ENCODE assay signal across 28 mouse cellular contexts in the genomic region with DNA sequence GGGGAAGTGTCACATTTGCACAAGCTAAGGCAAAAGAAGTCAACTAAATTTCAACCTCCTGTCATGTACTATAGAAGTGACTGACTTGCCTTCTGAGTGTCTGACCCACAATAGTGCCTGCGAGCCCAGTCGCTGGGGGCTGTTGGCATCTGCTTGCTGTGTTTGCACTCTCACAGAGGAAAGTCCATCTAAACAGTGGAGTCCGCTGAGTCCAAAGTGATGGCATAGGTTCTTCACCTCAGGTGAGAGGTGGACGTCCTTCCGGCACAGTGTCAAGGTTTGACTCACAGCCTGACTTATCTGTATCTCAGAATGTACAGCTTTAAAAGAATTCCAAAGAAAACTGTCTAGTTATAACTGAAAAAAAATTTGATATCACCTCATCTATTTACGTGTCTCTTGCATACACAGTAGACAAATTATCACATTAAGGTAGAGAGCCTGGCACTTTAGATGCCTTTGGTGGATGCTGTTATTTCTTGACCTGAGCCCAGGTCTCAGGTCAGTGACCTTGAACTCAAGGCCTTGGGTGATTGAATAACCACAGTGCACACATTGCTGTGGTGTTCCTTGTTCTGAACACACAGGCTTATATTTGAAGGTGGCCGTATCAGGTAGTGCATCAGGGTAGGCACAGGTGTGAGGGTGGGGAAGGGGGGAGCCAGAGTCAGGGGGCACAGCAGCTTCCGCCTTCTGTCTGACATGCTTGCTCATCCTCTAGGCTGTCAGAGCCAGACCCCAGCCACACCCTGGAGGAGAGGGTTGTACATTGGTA.
DNase-seq lines count a peak whose midpoint lies in the region; ATAC-seq and TF ChIP-seq lines count a peak whose summit lies in the region.
"Had no signal": no experiment of that assay in that cellular context is flagged by ENCODE, and none has a peak within 500 bp of the region (broad histone marks: within the 10 kb centered on the region; RNA-seq: fewer than 3 reads in every experiment).

No protein-coding gene starts in this region.

- H3K27me3 ChIP-seq in kidney, adult 2 months (replicated peaks; ENCODE audit: control insufficient read depth, insufficient read depth, low read length): no peaks in the 10 kb centered on the region
- no peaks in the 10 kb centered on the region for H3K27me3 ChIP-seq in kidney, embryonic 14.5 days (ENCODE audit: control insufficient read depth, insufficient read depth, low read length)
- no peaks in the 10 kb centered on the region for H3K27me3 ChIP-seq in liver, embryonic 14.5 days (ENCODE audit: control insufficient read depth, insufficient read depth, low read length)
- H3K27me3 ChIP-seq: embryonic facial prominence, embryonic 13.5 days; hindbrain, embryonic 15.5 days; limb, embryonic 15.5 days; neural tube, embryonic 13.5 days had no signal

- no peak for TF ChIP-seq EP300 in liver, embryonic 14.5 days (IDR thresholded peaks at IDR 0.05; ENCODE audit: low read depth)

- no peak overlapping the region for H3K9ac ChIP-seq in kidney, embryonic 14.5 days (ENCODE audit: low read depth, low read length)
- H3K9ac ChIP-seq in liver, embryonic 14.5 days (replicated peaks): no peak overlapping the region
- H3K9ac ChIP-seq: embryonic facial prominence, embryonic 13.5 days; hindbrain, embryonic 15.5 days; limb, embryonic 15.5 days; neural tube, embryonic 13.5 days had no signal

- 74% methylated on average over 8 of the region's 8 CpGs for whole genome bisulfite sequencing in kidney, adult 2 months
- WGBS in kidney, embryonic 14.5 days: 90% methylated on average over 8 of the region's 8 CpGs
- 64% methylated on average over 8 of the region's 8 CpGs for WGBS in liver, embryonic 14.5 days (ENCODE audit: insufficient replicate concordance)

- no peak for ATAC-seq in kidney, embryonic 14.5 days (ENCODE audit: low FRiP score, low TSS enrichment)
- ATAC-seq in liver, embryonic 14.5 days (ENCODE audit: insufficient read depth): peak; percentile 59; the same call in 1 of the 2 replicates
- ATAC-seq: CD4-positive, CD25-positive, alpha-beta regulatory T cell, adult 4 months; forebrain, embryonic 16.5 days; inflammation-experienced regulatory T-cells, adult 6 months had no signal

- no peaks in the 10 kb centered on the region for H3K36me3 ChIP-seq in kidney, adult 2 months (ENCODE audit: control insufficient read depth, insufficient read depth, low read length)
- H3K36me3 ChIP-seq in kidney, embryonic 14.5 days (ENCODE audit: control insufficient read depth, insufficient read depth, low read length): no peaks in the 10 kb centered on the region
- H3K36me3 ChIP-seq in liver, embryonic 14.5 days (replicated peaks; ENCODE audit: control insufficient read depth, insufficient read depth, low read depth): no peaks in the 10 kb centered on the region
- H3K36me3 ChIP-seq: hindbrain, embryonic 10.5 days; hindbrain, embryonic 15.5 days; limb, embryonic 10.5 days; neural tube, embryonic 13.5 days had no signal

- H3K9me3 ChIP-seq in kidney, embryonic 14.5 days (ENCODE audit: control insufficient read depth, low read length): no peaks in the 10 kb centered on the region
- H3K9me3 ChIP-seq in liver, embryonic 14.5 days (ENCODE audit: control insufficient read depth, low read length): no peaks in the 10 kb centered on the region
- H3K9me3 ChIP-seq: embryonic facial prominence, embryonic 13.5 days; hindbrain, embryonic 10.5 days; hindbrain, embryonic 15.5 days; limb, embryonic 10.5 days; limb, embryonic 15.5 days; neural tube, embryonic 13.5 days had no signal

- intact Hi-C loops in left cerebral cortex, postnatal 25 days (cut with DNase I): no loop called here

- H3K4me1 ChIP-seq in kidney, adult 2 months (ENCODE audit: control insufficient read depth, insufficient read depth, low read length): no peaks in the 10 kb centered on the region
- H3K4me1 ChIP-seq in kidney, embryonic 14.5 days (ENCODE audit: control insufficient read depth, insufficient read depth, low read length): no peaks in the 10 kb centered on the region
- peaks cover 0 to 6% of the 10 kb centered on the region in 2 experiments; a peak in 1 of 4 replicates for H3K4me1 ChIP-seq in liver, embryonic 14.5 days (replicated peaks; ENCODE audit: control insufficient read depth in 2 of 2, insufficient read depth in 2 of 2, low read length in 1 of 2)

- peak; percentile 36 for DNase-seq in kidney, adult 2 months
- peak; percentile 28 for DNase-seq in kidney, adult 9 months
- peak; percentile 31 to 61 for DNase-seq in kidney, postnatal 25 days
- DNase-seq in liver, embryonic 14.5 days (ENCODE audit: low read depth in 3 of 3, low spot score in 3 of 3): peak in 2 of 3 experiments; percentile 2 to 4
- DNase-seq in thymus, adult 18-20 months: no peak
- no peak for DNase-seq in left cerebral cortex, postnatal 25 days (ENCODE audit: low spot score in 2 of 2)
- DNase-seq in layer of hippocampus, adult 9-10 months (ENCODE audit: low spot score): no peak
- DNase-seq: adrenal gland, postnatal 14 days; cerebellum, adult 11-12 months; cerebellum, adult 9-11 months; embryo, embryonic 11 days; gastrocnemius, adult 2 months; heart, postnatal 14 days; layer of hippocampus, postnatal 36 days; lung, postnatal 36 days; thymus, postnatal 25 days had no signal

- no peak for TF ChIP-seq POLR2A in kidney, adult 2 months (IDR thresholded peaks at IDR 0.05; ENCODE audit: low read depth, low read length)

- no peak overlapping the region for H3K27ac ChIP-seq in kidney, adult 2 months (ENCODE audit: insufficient read depth, low read depth, low read length)
- no peak overlapping the region for H3K27ac ChIP-seq in kidney, embryonic 14.5 days (ENCODE audit: low read depth, low read length)
- H3K27ac ChIP-seq in liver, embryonic 14.5 days: no peak overlapping the region
- H3K27ac ChIP-seq: embryonic facial prominence, embryonic 13.5 days; gastrocnemius, adult 2 months; hindbrain, embryonic 10.5 days; hindbrain, embryonic 15.5 days; kidney, postnatal 0 days; limb, embryonic 10.5 days; limb, embryonic 15.5 days; neural tube, embryonic 13.5 days had no signal

- H3K4me2 ChIP-seq in kidney, embryonic 14.5 days (replicated peaks; ENCODE audit: low read depth, low read length): no peak overlapping the region
- no peak overlapping the region for H3K4me2 ChIP-seq in liver, embryonic 14.5 days (ENCODE audit: low read depth)
- H3K4me2 ChIP-seq: embryonic facial prominence, embryonic 13.5 days; hindbrain, embryonic 15.5 days; limb, embryonic 15.5 days; midbrain, embryonic 11.5 days; neural tube, embryonic 13.5 days had no signal

- no peak overlapping the region for H3K4me3 ChIP-seq in kidney, adult 2 months (ENCODE audit: insufficient read depth, low read depth, low read length)
- H3K4me3 ChIP-seq in kidney, embryonic 14.5 days (ENCODE audit: low read length): no peak overlapping the region
- no peak overlapping the region for H3K4me3 ChIP-seq in liver, embryonic 14.5 days (ENCODE audit: insufficient read depth in 1 of 2, low read depth in 2 of 2, low read length in 2 of 2)
- H3K4me3 ChIP-seq: embryonic facial prominence, embryonic 13.5 days; gastrocnemius, adult 2 months; hindbrain, embryonic 10.5 days; hindbrain, embryonic 15.5 days; limb, embryonic 10.5 days; limb, embryonic 15.5 days; neural tube, embryonic 13.5 days had no signal

- TF ChIP-seq CTCF in kidney, adult 2 months (conservative IDR thresholded peaks at IDR 0.05; ENCODE audit: insufficient read depth, insufficient read length, low read depth, low read length): no peak
- no peak for TF ChIP-seq CTCF in liver, embryonic 14.5 days (IDR thresholded peaks at IDR 0.05; ENCODE audit: low read depth)

Comparison
In these comparisons a context has a peak if more than half of its experiments do, and no peak if none do; other contexts are left out.
1. DNase-seq: peak in kidney, adult 2 months (single experiment), kidney, adult 9 months (single experiment), kidney, postnatal 25 days (2 of 2) and liver, embryonic 14.5 days (2 of 3); none in thymus, adult 18-20 months (0 of 2), left cerebral cortex, postnatal 25 days (0 of 2) and layer of hippocampus, adult 9-10 months (single experiment).